Mouse (Mus musculus) spleen, postnatal 4 days (tissue): Measurements from ENCODE around the gene Olfr1469.
"Not testable (repeated sequence)": the region's sequence is repeated elsewhere in the genome, so short reads cannot be mapped to it uniquely, and the experiment has no call there.

Experiments used
- DNase-seq, 2 experiments: peaks; one replicate each; pipeline ENCODE4 v3.0.0; 2022; ENCODE audit warnings: low spot score in 2 of 2

Gene Olfr1469

DNA sequence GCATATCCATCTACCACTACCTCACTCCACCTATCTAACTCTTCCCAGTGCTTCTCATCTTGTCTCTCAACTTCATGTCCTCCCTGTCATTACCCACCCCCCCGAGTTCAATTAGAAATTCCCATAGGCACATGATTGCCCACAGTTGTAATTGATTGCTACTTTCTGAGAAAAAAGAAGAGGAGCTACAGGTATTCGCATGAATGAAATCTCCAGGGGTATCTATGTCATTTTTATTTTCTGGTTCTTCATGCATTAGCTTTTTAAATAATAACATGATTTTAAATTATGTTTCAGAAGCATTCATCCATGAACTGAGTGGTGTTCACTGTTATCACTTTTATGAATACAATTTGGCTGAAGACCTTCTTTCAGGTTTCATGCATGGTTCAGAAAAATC, at the start of gene Olfr1469:
Gene Olfr1469 (plus strand): TSS at position 301 of the 400 bp plus-strand sequence.
- DNase-seq: no peak

DNA sequence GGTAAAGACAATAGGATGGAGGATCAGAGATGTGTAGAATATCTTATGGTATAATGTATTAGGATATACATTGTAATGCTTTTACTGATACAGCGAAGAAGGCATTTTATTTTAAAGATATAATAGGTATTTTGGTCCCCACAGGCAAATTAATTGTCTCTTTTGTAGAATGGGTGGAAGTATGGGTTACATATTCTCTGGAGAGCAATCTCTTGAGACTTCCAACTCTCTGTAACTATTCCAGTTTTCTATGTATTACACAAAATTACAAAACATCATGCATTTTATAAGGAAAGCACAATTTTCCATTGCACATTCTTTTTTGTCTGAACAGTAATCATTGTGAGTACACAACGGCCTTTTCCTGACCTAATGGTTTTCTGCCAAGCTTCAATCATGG, 45.7 kb upstream of the Olfr1469 start, which contains the start of gene Olfr1467:
Gene Olfr1467 (plus strand): TSS at position 301 of the 400 bp plus-strand sequence.
- DNase-seq: no peak

DNA sequence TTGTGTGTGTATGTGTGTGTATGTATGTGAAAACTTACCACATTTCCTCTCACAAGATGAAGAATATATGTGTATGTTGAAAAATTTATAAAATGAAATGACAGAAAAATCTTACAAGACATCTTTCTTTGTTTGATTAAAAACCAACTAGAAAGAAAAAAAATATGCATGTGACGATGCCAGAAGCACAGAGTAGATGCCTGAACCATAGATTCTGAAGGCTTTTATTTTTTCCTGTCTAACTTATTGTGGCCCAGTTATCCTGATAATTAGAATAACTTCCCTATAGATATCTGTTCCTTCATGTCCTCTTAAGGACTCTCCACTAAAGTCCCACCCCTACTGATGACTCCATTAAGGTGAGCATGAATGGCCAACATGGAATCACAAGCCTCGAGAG, 35.5 kb downstream of the Olfr1469 start, which contains the start of gene Olfr1471:
Gene Olfr1471 (plus strand): TSS at position 301 of the 400 bp plus-strand sequence.
- DNase-seq: not testable (repeated sequence)

DNA sequence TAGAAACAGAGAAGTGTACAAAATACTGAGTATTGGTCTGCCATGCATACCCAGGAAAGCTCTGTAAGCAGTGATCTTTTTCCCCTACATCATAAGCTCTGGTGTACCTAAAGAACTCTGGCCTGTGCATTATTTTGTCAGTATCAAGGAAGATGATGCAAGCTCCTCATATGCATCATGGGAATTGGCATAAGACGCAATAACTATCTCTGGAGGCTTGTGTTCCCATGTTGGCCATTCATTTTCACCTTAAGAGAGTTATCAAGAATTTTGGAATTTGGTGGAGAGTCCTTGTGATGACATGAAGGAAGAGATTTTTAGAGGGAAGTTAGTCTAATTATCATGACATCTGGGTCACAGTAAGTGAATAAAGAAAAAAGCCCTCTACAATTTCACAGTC, 48.3 kb downstream of the Olfr1469 start, which contains the start of gene Olfr1472:
Gene Olfr1472 (minus strand): TSS at position 101 of the 400 bp plus-strand sequence.
- DNase-seq: no peak
